Mouse (Mus musculus) testis, postnatal 10 days (tissue): ENCODE data around the gene Olfr1369-ps1.
"Not testable (repeated sequence)": the region's sequence is repeated elsewhere in the genome, so short reads cannot be mapped to it uniquely, and the experiment has no call there.

Experiments
- DNase-seq: peaks from one replicate; pipeline ENCODE4 v3.0.0; 2021; ENCODE audit warnings: low spot score

Olfr1369-ps1 gene

DNA sequence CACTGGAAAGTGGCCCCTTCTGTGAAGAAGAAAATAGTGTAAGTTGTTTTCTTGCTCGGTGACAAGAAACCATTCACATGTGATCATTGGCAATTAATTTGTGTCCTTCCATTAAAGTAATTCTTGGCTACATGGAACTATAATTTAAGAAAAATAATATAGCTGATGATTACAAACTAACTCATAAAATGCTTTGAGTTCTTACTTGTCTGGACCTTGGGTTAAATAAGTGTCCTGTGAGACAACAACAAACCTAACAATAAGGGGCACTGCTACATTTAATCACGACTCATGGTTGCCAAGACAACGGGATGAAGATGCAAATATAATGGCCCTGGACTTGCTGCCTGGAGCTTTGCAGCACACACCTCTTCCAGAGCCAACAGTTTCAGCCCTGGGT is at the start of gene Olfr1369-ps1:
Gene Olfr1369-ps1, plus strand, starts transcription at position 301 of the 400 bp plus-strand sequence.
- not testable (repeated sequence) for DNase-seq

DNA sequence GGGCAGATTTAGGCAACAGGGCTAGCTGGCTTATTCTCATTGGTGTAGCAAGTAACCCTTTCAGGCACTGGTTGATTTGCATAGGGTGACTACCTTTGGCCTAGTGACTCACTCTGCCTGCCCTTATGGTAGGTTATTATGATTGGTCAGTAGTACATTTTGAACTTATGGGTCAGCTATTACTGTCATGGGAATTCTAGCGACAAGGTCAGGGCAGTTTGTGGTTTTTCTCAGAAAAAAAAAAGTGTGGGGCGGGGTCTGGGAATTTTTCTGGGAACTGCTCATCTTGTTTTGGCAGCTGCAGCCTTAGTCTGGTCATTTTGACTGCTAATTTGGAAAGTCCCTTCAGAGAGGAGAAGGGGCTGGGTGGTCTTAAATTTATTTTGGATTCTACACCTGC is 45.3 kb upstream of the Olfr1369-ps1 start:
- DNase-seq: no peak

DNA sequence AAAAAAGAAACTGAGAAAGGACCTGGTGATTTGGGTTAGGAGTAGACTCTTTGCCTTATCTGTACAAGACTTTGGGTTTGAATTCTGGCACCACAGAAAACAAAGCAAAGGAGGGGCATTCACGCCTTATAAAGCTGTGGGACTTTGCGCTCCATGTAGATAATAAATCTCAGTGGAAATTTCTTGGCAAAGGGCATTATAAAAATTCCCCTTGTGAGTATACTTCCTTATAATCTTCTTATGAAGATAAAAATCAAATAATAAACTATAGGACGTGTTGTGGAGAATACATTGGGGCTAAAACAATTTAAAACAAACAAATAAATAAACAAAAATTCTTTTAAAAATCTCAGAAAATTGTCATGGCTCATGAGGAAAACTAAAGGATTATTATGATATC is 36.4 kb upstream of the Olfr1369-ps1 start, which contains the start of gene Olfr1370:
Gene Olfr1370, minus strand, starts transcription at position 101 of the 400 bp plus-strand sequence.
- DNase-seq: no peak

DNA sequence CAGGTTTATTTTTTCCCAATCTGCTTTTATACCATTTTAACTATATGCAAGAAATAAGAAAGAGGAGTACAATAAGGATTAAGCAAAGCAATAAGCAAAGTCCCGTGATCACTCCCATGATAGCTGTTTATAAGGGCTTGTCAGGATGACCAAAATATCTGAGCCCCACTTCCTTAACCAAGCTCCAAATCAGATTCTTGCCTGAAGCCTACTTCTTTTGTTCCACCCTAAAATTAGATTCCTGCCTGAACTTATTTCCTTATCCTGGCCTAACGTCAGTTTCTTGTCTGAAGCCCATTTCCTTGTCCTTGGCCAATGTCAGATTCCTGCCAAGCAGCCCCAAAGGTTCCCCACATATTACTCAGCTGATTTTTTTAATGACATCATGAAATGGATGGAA is 28.6 kb upstream of the Olfr1369-ps1 start:
- DNase-seq: no peak

DNA sequence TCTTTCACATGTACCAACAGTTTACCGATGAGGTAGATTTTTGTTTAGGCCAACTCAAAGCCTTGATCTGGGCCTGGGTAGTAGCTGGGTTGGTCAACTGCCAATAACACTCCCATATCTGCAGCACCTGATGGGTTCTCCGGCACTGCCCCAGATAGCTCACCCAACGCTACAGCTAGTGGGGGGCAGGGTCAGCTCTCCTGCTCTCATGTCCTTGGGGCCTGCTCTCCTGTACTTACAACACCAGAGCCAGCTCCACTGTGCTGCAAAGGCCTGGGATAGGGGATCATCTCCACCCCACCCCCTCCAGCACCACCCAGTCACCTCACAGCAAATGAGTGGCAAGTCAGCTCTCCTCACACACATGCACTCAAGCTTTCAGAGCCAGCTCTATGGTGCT is 1.5 kb upstream of the Olfr1369-ps1 start:
- DNase-seq: no peak

DNA sequence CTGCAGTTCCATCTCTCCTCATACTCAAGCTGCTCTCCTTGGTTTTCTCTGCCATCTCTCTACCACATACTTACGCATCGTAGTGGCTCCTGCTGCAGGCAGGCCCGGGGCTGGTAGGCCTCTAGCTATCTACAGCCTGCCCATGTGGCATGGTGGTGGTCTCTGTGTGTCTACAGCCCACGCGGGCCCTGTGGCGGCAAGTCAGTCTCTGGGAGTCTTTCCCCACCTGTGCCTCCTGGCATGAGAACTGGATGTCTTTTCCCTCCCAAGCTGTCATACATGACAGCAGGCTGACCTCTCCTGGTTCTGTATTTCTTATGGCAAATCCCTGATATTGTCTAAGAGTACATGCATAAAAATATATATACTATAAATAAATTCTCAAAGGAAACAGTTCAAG is 842 bp upstream of the Olfr1369-ps1 start:
- no peak for DNase-seq

DNA sequence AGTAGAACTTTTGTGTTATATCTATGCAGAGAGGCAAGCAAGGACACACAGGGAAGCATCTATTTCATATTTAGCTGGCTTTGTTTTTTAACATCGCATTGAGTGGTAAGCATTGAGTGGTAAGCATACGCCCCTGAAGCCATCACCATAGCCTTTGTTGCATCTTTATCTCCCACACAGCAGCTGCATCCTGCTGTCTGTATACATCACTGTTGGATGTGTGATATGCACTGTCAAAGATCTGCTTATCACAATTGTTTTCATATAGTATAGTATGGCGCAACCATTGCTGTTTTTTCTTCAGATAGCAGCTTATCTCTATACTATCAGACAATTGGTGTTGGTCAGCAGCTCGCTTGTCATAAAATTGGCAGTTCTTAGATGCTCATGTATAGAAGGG is 2.8 kb downstream of the Olfr1369-ps1 start:
- DNase-seq: no peak

DNA sequence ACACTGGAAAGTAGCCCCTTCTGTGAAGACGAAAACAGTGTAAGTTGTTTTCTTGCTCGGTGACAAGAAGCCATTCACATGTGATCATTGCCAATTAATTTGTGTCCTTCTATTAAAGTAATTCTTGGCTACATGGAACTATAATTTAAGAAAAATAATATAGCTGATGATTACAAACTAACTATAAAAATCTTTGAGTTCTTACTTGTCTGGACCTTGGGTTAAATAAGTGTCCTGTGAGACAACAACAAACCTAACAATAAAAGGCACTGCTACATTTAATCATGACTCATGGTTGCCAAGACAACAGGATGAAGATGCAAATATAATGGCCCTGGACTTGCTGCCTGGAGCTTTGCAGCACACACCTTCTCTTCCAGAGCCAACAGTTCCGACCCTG is 18.1 kb downstream of the Olfr1369-ps1 start, which contains the start of gene Olfr263:
Gene Olfr263, plus strand, starts transcription at position 301 of the 400 bp plus-strand sequence.
- not testable (repeated sequence) for DNase-seq

DNA sequence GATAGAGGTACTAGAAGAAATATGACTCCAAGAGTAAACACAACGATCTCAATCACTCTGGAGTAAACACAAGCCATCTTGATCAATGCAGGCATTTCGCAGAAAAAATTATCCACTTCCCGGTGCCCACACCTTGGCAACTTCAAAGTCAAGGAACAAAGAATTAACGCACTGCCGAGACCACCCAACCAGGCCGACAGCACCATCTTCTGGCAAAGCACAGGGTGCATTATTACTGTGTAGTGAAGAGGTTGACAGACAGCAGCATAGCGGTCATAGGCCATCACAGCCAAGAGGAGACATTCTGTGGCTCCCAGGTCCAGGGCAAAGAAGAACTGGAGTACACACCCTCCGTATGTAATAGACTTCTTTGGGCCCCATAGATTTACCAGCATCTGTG is 31.1 kb downstream of the Olfr1369-ps1 start:
- no peak for DNase-seq

DNA sequence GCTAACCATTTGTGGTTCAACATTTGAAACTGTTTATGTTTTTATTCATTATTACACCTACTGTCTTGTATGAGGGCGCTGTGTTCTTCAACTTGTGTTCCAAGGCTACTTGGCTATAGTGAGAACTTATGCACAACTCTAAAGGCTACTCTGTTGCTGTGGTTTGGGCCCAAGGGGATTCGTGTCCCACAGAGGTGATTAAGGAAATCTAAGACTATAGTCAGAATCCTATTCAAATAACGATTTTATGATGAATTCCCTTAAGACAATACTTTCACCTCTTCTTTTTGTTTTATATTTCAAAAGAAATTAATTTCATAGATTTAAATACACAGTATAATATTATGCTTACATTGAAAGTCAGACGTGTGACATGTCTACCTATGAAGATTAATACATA is 34.5 kb downstream of the Olfr1369-ps1 start, which contains the start of gene Olfr1368:
Gene Olfr1368, minus strand, starts transcription at position 101 of the 400 bp plus-strand sequence.
- no peak for DNase-seq

DNA sequence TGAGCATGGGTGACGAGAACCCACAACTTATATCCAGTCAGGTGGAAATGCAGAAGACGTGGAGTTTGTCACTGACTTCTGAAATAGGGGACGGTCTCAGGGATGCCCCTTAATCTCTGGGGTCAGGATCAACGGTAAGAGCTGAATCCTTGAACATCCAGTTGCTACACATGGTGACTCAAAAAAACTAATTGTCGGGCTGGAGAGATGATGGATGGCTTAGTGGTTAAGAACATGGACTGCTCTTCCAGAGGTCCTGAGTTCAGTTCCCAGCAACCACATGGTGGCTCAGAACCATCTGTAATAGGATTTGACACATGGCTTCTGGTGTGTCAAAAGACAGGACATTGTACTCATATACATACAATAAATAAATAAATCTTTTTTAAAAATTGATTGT is 44.6 kb downstream of the Olfr1369-ps1 start:
- no peak for DNase-seq

DNA sequence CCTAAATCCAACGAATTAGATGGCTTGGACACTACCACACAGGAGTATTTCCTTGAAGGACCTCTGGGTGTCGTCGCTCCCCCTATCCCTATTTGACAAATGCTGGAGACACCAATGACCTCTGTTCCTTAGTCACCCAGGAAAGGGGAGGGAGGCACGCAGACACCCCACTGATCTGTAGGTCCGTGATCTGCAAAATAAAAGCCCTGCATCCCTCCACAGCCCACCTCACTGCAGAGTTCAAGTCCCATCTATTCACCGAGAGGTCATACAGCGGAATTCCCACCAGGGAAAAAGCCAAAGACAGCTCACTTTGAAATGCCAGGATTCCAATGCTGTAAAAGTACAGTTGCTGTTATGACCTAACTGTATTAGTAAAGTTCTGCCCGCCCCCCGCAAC is 46.8 kb downstream of the Olfr1369-ps1 start:
- DNase-seq: no peak

DNA sequence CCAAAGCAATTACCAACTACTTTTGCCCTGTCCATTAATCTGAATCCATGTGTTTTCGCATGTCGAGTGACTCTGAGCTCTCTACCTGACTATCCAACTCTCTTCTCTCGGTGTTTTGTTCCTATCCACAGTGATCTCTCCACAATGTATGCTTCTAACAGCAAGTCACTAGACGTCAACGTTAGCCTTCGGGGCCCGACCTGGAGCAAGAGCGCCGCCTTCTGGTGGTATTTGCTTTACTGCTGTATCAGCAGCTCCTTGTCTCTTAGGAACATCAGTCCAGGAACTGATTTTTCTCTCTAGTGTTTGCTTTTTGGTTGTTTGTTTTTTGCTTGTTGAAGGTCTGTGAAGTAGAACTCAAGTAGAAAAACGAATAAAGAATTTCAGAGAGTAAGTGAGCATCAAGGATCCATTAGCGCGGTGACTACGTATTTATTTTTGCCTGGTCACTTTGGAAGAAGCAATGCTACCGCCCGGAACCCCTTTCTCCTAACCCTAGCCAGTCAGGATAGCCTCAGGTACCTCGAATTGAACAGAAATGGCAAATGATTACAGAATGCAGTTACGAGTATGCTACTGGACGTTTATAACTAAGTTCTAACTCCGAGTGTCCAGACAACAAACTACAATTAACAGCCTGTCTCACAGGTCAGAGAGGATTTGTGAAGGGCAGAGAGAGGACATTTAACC is 47.6 kb downstream of the Olfr1369-ps1 start:
- peak; percentile 89 for DNase-seq

DNA sequence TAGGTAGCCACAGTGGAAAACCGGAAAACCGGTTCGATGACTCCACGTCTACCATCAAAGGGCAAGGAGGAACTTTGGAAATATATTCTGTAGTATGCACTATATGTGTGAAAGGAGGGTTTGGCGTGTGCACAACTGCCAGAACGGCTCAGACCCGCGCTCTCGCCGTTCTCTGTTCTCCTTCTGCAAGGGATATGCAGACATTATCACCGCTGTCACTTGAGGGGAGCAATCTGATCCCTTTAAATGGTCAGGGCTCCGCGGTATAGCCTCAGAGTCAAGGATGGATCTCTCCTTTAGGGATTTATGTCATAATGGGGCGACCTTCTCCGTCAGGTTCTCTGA is 48.2 kb downstream of the Olfr1369-ps1 start:
- DNase-seq: no peak

DNA sequence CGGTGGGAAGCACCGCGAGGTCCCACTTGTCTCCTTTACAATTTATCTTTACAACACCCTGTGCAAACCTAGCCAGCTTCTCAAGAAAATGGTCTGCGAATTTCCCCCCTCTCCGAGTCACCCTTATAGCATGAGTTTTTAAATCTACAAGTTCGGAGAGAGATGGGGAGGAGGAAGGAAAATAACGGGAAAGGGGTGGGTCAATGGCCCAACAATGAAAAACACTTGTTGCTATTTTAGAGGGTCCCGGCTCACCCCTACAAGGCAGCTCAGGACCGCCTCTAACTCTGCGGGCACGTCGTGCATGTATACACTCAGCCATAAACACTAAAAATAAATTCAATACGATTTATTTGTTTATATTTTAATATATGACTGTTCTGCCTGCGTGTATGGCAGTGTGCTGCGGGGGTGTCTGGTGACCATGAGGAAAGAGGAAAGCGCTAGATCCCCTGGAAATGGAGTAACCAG is 48.8 kb downstream of the Olfr1369-ps1 start:
- DNase-seq: no peak

DNA sequence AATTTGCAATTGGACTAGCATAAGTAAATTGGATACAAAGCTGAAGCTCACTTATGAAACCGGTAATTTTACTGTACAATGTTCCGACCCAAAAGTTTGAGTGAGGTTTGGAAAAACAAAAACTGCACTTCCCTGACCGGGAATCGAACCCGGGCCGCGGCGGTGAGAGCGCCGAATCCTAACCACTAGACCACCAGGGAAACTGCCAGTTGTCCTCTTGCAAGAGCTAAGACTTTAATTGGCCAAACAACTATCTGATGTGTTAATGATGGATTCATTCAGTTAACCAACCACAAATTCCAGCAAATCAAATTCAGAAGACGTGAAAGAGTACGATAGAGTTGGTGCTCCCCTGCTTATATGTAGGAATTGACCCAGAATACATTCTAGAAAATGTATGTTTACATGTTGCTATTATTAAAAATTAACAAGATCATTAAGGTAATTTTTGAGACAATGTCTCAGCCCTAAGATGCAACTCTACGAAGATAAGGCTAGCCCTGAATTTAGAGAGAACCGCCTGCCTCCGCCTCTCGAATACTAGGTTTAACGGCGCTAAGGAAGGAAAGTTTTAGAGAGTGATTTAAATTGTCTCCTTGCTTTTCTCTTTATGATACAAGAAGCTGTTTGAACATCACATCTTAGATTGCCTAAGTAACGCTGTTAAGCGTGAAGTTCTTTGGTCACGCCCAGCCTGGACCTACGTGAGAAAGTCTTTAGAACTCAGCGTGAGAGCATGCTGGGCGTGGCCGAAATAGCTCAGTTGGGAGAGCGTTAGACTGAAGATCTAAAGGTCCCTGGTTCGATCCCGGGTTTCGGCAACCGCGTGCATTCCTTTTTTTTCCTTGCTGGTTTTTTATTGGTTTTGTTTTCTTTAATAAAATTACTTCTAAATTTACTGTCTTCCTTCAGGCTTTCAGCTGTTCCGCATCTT is 49.6 kb downstream of the Olfr1369-ps1 start:
- peak; percentile 95 for DNase-seq

DNA sequence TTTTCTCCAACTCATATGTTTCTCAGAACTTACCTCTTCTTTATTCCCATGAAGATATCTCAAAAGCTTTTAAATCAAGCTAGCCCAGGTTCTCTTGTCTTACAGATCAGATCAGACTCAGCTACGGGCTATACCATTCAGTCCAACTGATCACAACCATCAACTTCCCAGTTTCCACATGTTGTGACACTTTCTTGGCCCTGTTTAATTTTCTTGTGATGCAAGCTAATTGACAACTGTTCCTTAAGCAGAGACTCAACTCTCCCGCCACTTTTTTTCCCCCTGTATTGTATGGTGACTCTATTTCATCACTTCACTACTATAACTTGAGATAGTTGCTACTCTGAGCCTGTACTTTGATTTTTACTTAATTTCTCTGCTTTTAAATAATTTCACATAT is 50.3 kb downstream of the Olfr1369-ps1 start:
- no peak for DNase-seq

DNA sequence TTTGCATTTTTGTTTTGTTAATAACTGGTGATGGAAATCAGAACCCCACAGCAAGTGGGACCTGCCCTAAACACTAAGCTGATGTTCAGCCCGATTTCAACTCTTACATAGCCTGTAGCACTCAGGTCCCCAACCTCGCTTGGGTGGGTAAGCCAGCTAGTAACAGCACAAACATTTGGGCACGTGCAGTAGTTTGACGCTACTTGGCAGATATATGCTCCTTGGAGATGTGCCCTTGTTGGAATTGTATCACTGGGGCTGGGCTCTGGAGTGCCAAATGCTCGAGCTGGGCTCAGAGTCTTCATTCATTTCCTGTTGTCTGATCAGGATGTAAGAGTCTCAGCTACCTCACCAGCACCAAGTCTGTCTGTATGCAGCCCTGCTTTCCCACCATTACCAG is 51.3 kb downstream of the Olfr1369-ps1 start:
- DNase-seq: no peak

DNA sequence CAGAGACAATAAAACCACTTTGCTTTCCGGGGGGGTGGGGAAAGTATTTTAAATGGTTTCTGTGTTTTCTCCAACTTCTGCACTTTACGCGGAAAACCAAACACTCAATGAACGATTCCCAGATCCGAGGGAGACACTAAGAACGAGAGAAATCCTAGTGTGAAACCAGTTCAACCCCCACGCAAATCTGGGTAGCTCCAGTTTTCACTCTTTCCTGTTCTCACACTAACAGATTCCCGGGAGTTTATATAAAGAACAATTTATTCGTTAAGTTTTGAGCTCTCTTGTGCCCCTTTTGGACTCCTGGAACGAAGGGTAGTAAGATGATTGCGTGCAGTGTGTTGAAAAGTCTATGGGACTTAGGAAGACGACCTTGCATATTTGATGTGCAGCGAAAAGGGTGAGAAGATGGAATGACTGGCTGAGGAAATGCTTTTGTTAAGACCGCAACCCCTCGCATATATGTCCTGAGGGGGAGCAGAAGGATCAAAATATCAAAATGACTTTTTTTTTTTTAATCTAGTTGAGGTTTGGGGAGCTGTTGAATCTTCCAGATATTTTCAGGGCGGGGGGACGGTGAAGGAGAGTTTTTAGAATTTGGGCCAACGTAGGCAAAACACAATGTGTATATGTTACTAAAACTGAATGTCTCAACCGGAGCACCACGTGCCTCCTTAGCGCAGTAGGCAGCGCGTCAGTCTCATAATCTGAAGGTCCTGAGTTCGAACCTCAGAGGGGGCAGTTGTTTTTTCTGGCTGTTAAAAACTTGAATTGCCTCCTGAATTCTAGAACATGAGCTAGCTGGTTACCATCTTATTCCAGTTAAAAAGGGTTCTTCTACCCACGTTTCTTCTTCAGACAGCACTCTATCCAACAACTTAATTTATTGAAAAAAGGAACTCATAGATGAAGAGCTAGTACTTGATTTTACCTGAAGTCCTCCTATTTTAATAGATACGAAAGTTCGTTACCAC is 55.9 kb downstream of the Olfr1369-ps1 start:
- peak; percentile 78 for DNase-seq

DNA sequence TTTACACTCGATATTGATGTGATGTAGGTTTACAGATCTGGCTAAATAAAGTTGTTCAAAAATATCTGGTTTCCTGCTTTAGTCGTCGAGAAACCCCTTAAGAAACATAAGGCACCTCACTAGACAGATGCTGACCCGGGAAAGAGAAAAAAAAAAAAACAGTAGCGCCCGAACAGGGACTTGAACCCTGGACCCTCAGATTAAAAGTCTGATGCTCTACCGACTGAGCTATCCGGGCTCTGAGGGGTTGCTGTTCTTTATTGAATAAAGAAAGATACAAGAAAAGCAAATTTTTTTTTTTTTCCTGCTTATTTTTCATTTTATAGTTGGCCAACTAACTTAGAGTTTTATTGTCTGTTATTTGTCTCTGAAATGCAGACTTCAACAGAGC is 56.6 kb downstream of the Olfr1369-ps1 start:
- no peak for DNase-seq

DNA sequence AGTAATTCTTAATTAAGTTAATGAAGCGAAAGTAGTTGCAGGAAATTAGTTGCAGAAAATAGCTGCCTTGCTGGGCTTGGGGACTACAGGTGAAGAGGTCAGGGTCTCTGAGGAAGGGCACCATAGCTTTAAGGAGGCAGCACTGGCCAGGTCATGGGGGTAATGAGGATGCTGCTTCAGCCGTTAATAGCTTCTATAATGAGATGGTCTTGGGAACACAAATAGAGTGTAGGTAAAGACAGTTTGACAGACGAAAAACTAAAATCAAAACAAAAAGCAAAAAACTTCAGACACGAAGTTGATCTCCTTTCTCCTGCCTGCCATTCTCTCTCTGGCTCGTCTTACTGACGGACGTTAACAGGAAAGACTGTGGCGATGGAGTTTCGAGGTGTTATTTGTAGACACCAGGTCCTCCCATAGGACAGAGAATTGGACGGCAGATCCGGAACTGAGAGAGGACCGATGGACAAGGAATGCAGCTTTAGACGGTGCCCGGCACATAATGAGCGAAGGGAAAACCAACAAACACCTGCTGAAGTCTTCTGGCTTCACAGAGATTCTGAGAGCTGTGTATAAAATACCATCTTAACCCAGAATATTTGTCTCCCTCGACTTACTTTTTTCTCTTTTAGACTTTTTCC is 57.2 kb downstream of the Olfr1369-ps1 start:
- DNase-seq: no peak
